Mouse (Mus musculus): ENCODE results near the gene Opcml. TPM values are rescaled to one million over a fixed set of nuclear protein-coding genes. Genes with fewer than 3 reads are reported as not detected.
A peak's percentile ranks its signal among the peaks of the same experiment; 100 is the strongest.

Opcml gene
- polyA plus RNA-seq, 1 experiment from 2014 or later = 14.1 TPM

GRCm38 (mm10) chr9:28190226-28190625 lies 399.7 kb downstream of the Opcml start:
- Histone ChIP-seq H3K9ac (no peak overlapping the region), H3K36me3 (ENCODE audit: poor library complexity, severe bottlenecking) (no peaks in the 10 kb centered on the region), H3K4me1 (no peaks in the 10 kb centered on the region), H3K27me3 (no peaks in the 10 kb centered on the region), H3K9me3 (replicated peaks) (no peaks in the 10 kb centered on the region), H3K4me2 (no peak overlapping the region), H3K4me3 (no peak overlapping the region), H3K27ac (no peak overlapping the region)
- WGBS = 84% methylated on average over 2 of the region's 2 CpGs
- ATAC-seq = no peak

GRCm38 (mm10) chr9:28190751-28191150 lies 400.2 kb downstream of the Opcml start:
- Histone ChIP-seq H3K27ac (no peak overlapping the region), H3K9ac (no peak overlapping the region), H3K36me3 (ENCODE audit: poor library complexity, severe bottlenecking) (no peaks in the 10 kb centered on the region), H3K9me3 (replicated peaks) (no peaks in the 10 kb centered on the region), H3K4me1 (no peaks in the 10 kb centered on the region), H3K4me2 (no peak overlapping the region), H3K4me3 (no peak overlapping the region), H3K27me3 (no peaks in the 10 kb centered on the region)
- ATAC-seq = no peak
- 83% methylated on average over 1 of the region's 1 CpGs for WGBS

DNA sequence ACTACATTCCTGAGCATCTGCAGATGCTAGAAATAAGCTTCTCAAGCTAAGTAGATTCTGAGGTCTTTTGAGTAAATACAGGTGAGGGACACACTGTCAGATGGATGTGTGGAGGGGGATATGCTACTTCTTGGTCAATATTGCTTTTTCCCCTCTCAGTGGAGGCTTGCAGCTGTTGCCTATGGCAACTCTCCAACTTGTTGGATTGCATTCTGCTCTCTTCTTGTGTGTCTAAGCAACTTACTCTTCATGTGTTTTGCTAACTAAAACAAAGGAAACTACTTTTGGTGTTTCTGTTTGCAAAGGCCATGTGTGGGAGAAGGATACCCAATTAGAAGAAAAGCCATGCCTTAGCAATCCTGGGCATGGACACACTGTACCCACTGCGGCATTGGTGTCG lies 406.0 kb downstream of the Opcml start:
- Histone ChIP-seq H3K9ac (no peak overlapping the region), H3K9me3 (replicated peaks) (no peaks in the 10 kb centered on the region), H3K27me3 (no peaks in the 10 kb centered on the region), H3K27ac (no peak overlapping the region), H3K36me3 (ENCODE audit: poor library complexity, severe bottlenecking) (no peaks in the 10 kb centered on the region), H3K4me1 (peaks cover 12% of the 10 kb centered on the region), H3K4me3 (no peak overlapping the region), H3K4me2 (no peak overlapping the region)
- 95% methylated on average over 2 of the region's 2 CpGs for WGBS
- no peak for ATAC-seq

DNA sequence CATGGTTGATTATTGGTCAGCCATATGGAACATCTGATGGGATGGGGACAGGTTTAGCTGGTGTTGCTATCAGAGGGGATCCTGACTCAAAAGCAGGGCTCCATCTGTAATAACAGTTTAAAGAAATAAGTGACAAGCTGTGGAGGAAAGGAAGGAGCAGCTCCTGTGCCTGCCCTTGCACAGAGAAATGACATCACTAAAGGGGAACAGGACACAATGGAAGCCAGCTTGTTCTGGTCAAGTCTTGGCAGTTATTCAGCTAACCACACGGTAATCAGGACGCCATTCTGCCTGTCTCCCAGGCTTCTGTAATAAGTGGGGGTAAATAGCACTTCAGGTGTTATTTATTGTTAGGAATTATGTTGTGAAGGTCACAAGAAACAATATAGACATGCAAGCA lies 406.5 kb downstream of the Opcml start:
- Histone ChIP-seq H3K9ac (no peak overlapping the region), H3K36me3 (ENCODE audit: poor library complexity, severe bottlenecking) (no peaks in the 10 kb centered on the region), H3K4me2 (no peak overlapping the region), H3K4me3 (no peak overlapping the region), H3K27ac (no peak overlapping the region), H3K9me3 (replicated peaks) (no peaks in the 10 kb centered on the region), H3K27me3 (no peaks in the 10 kb centered on the region), H3K4me1 (peaks cover 12% of the 10 kb centered on the region)
- WGBS = 29% methylated on average over 2 of the region's 2 CpGs
- ATAC-seq = peak; percentile 43; the same call in 1 of the 2 replicates

DNA sequence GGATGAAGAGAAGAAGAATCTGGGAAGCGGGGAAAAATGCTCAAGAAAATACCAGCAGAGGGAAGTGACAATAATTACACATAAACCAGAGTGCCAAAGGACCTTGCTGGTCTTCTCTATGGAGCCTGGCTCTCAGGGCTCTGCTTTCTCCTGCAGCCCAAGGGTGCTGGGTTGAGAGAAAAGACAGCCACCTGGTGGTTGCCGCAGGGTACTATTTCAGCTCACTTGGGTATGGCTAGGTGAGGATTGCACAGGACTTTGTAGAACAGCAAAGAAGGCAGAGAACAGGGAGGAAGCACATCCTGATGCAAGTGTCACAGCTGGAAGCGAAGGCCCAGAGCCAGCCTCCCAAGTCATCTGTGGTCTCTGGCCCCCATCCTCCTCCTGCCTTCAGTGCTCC lies 407.1 kb downstream of the Opcml start:
- Histone ChIP-seq H3K4me3 (no peak overlapping the region), H3K27ac (no peak overlapping the region), H3K4me1 (peaks cover 12% of the 10 kb centered on the region), H3K9ac (no peak overlapping the region), H3K4me2 (no peak overlapping the region), H3K9me3 (replicated peaks) (no peaks in the 10 kb centered on the region), H3K27me3 (no peaks in the 10 kb centered on the region), H3K36me3 (ENCODE audit: poor library complexity, severe bottlenecking) (no peaks in the 10 kb centered on the region)
- 53% methylated on average over 3 of the region's 3 CpGs for WGBS
- ATAC-seq = peak; percentile 89

- ATAC-seq = no peak; the same call in 1 of the 2 replicates
- Histone ChIP-seq H3K36me3 (ENCODE audit: poor library complexity, severe bottlenecking) (no peaks in the 10 kb centered on the region), H3K4me3 (no peak overlapping the region), H3K9ac (no peak overlapping the region), H3K27ac (no peak overlapping the region), H3K9me3 (replicated peaks) (no peaks in the 10 kb centered on the region), H3K4me1 (peaks cover 12% of the 10 kb centered on the region), H3K4me2 (no peak overlapping the region), H3K27me3 (no peaks in the 10 kb centered on the region)
- 63% methylated on average over 5 of the region's 5 CpGs for WGBS
Measured at GRCm38 (mm10) chr9:28198106-28198694, 407.6 kb downstream of the Opcml start.

- no peak overlapping the region for H3K9ac ChIP-seq
- peaks cover 25% of the 10 kb centered on the region for H3K4me1 ChIP-seq
- no peaks in the 10 kb centered on the region for H3K27me3 ChIP-seq
- 45% methylated on average over 3 of the region's 3 CpGs for WGBS
- no peaks in the 10 kb centered on the region for H3K36me3 ChIP-seq (ENCODE audit: poor library complexity, severe bottlenecking)
- no peak overlapping the region for H3K4me3 ChIP-seq
- ATAC-seq = no peak
- no peak overlapping the region for H3K4me2 ChIP-seq
- H3K9me3 ChIP-seq (replicated peaks) = no peaks in the 10 kb centered on the region
- no peak overlapping the region for H3K27ac ChIP-seq
Measured at GRCm38 (mm10) chr9:28207441-28207840, 416.9 kb downstream of the Opcml start.

DNA sequence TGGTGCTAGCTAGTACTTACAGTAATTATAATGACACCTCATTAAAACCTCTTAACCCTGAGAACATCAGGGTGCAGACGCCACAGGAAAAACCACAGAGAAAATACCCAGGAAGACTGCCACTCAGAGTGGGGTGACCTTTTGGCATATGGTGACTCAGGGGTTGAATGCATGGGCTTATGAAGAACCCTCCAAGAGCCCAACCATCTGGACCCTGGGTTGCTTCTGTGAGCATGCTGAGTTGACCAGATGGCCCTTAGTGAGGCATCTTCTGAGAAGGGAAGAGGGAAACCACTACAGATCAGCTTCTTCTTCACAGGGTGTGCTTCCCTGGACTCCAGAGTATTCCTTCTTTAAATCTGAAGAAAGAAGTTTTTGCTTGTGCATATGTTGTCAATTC lies 418.1 kb downstream of the Opcml start:
- no peak for ATAC-seq
- Histone ChIP-seq H3K9me3 (replicated peaks) (no peaks in the 10 kb centered on the region), H3K36me3 (ENCODE audit: poor library complexity, severe bottlenecking) (no peaks in the 10 kb centered on the region), H3K4me3 (no peak overlapping the region), H3K4me1 (peaks cover 28% of the 10 kb centered on the region), H3K4me2 (no peak overlapping the region), H3K9ac (no peak overlapping the region), H3K27me3 (no peaks in the 10 kb centered on the region), H3K27ac (no peak overlapping the region)
- WGBS = 80% methylated on average over 1 of the region's 1 CpGs

DNA sequence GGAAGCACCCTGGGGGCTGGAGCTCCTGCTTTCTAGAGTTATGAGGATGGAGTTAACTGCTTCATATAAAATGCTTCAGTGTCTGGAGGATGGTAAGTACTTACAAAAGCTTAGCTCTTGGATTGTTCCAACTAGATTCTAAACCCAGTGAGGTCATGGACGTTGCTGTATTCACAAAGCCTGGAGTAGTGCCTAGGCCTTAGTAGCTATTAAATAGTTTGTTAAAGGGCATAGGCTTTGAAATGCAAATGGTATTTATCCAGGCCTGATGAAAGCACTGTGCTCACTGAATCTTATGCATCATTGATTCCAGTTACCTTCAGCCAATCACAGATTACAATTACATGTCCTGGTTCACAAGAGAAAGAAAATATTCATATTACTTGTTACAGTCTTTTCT lies 421.3 kb downstream of the Opcml start:
- H3K9ac ChIP-seq = no peak overlapping the region
- H3K27me3 ChIP-seq = no peaks in the 10 kb centered on the region
- no peaks in the 10 kb centered on the region for H3K36me3 ChIP-seq (ENCODE audit: poor library complexity, severe bottlenecking)
- 0 out of 2 replicates have a peak overlapping the region, but pooled peaks have one; percentile 5 for H3K27ac ChIP-seq
- H3K4me3 ChIP-seq = no peak overlapping the region
- H3K4me1 ChIP-seq = peaks cover 35% of the 10 kb centered on the region
- whole genome bisulfite sequencing = 7% methylated on average over 1 of the region's 1 CpGs
- H3K4me2 ChIP-seq = no peak overlapping the region
- ATAC-seq = peak; percentile 87
- no peaks in the 10 kb centered on the region for H3K9me3 ChIP-seq (replicated peaks)

DNA sequence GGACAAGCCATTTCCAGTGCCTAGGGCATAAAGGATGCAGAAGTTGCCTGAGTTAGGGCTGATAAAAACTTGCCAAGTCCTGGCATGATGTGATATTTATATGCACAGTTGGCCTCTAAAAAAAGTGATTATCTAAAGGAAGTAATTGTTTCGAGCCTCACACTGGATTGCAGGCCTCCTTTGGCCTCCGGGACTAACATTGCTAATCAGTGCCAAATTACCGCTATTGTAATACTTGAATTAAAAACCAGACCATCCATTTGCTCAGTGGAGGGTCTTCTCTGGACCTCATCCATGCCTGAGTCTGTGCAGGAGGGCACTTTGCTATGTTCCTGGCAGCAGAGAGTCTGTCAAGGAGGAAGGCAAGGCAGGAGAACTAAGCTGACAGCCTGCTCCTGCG lies 423.3 kb downstream of the Opcml start:
- Histone ChIP-seq H3K9ac (no peak overlapping the region), H3K9me3 (replicated peaks) (no peaks in the 10 kb centered on the region), H3K4me3 (no peak overlapping the region), H3K36me3 (ENCODE audit: poor library complexity, severe bottlenecking) (no peaks in the 10 kb centered on the region), H3K27me3 (no peaks in the 10 kb centered on the region), H3K4me2 (no peak overlapping the region), H3K4me1 (peaks cover 23% of the 10 kb centered on the region), H3K27ac (no peak overlapping the region)
- WGBS = 39% methylated on average over 4 of the region's 4 CpGs
- ATAC-seq = no peak

- no peak overlapping the region for H3K4me3 ChIP-seq
- H3K27ac ChIP-seq = no peak overlapping the region
- H3K9ac ChIP-seq = no peak overlapping the region
- no peak overlapping the region for H3K4me2 ChIP-seq
- no peaks in the 10 kb centered on the region for H3K36me3 ChIP-seq (ENCODE audit: poor library complexity, severe bottlenecking)
- peaks cover 9% of the 10 kb centered on the region for H3K4me1 ChIP-seq
- ATAC-seq = no peak
- no peaks in the 10 kb centered on the region for H3K9me3 ChIP-seq (replicated peaks)
- 63% methylated on average over 2 of the region's 2 CpGs for WGBS
- no peaks in the 10 kb centered on the region for H3K27me3 ChIP-seq
Measured at GRCm38 (mm10) chr9:28218026-28218646, 427.6 kb downstream of the Opcml start.

DNA sequence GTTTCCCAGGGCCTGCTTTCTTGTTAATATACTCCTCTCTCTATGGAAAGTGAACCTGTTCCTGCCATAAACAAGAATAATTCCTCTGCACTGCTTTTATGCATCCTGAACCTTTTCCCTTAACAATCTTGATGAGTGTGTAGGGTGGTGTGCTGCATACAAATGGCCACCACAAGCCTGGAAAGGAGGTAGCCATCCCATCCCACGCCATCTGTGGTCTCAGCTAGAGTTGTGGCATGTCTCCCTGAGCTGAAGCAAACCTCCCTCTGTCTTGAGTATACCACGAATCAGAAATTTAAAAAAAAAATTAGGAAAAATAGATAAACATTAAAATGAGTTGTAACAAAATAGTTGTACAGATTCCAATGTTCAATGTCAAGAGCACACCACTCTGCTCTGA lies 432.2 kb downstream of the Opcml start:
- Histone ChIP-seq H3K27ac (no peak overlapping the region), H3K9me3 (replicated peaks) (no peaks in the 10 kb centered on the region), H3K27me3 (0 out of 2 replicates have a peak, but pooled peaks cover 3% of the 10 kb centered on the region), H3K4me2 (no peak overlapping the region), H3K9ac (no peak overlapping the region), H3K4me1 (0 out of 2 replicates have a peak, but pooled peaks cover 8% of the 10 kb centered on the region), H3K4me3 (no peak overlapping the region), H3K36me3 (ENCODE audit: poor library complexity, severe bottlenecking) (no peaks in the 10 kb centered on the region)
- 73% methylated on average over 2 of the region's 2 CpGs for WGBS
- no peak for ATAC-seq

All from forebrain, embryonic 13.5 days (tissue).